Mouse (Mus musculus) embryonic facial prominence, embryonic 12.5 days (tissue): Measurements from ENCODE around the gene Rabepk. TPM values are rescaled to one million over a fixed set of nuclear protein-coding genes. Genes with fewer than 3 reads are reported as not detected.

Source experiments
- ATAC-seq: fragments of 200-750 bp; cut with Nextera tagmentation; 2 replicates; pipeline ENCODE4 v1.8.0; 2017; ENCODE audit not compliant: insufficient number of reproducible peaks, insufficient read depth, low FRiP score, low TSS enrichment
- H3K27ac ChIP-seq: fragments of 300-500 bp; sonication (generic); 2 replicates; pipeline ENCODE4 v1.5.1; 2016; ENCODE audit warnings: mild to moderate bottlenecking
- H3K27me3 ChIP-seq: fragments of 300-500 bp; sonication (generic); 2 replicates; pipeline ENCODE4 v1.6.1; 2016; ENCODE audit warnings: mild to moderate bottlenecking, moderate library complexity
- H3K36me3 ChIP-seq: fragments of 300-500 bp; sonication (generic); 2 replicates; pipeline ENCODE4 v1.6.1; 2016; ENCODE audit warnings: mild to moderate bottlenecking
- H3K4me1 ChIP-seq: fragments of 300-500 bp; sonication (generic); 2 replicates; pipeline ENCODE4 v1.6.1; 2016
- H3K4me2 ChIP-seq: fragments of 300-500 bp; sonication (generic); replicated peaks from 2 replicates; pipeline ENCODE4 v1.6.1; 2016; ENCODE audit warnings: mild to moderate bottlenecking, moderate library complexity
- H3K4me3 ChIP-seq: fragments of 300-500 bp; sonication (generic); 2 replicates; pipeline ENCODE4 v1.5.1; 2016; ENCODE audit warnings: mild to moderate bottlenecking
- H3K9ac ChIP-seq: fragments of 300-500 bp; sonication (generic); 2 replicates; pipeline ENCODE4 v1.6.1; 2016; ENCODE audit warnings: mild to moderate bottlenecking, moderate library complexity
- H3K9me3 ChIP-seq: fragments of 300-500 bp; sonication (generic); 2 replicates; pipeline ENCODE4 v1.6.1; 2016; ENCODE audit warnings: mild to moderate bottlenecking, moderate library complexity
- WGBS: fragments of 180-500 bp; shearing (Covaris S2); methylation state at CpG from one replicate; pipeline ENCODE4 v1.1.7; 2016; 5-methylcytosine and 5-hydroxymethylcytosine counted together
- polyA plus RNA-seq: library from polyadenylated mRNA; unstranded; fragments of >200 nt; fragmentation: Nextera tagmentation; extraction: Ambion mirVana; gene quantifications from 2 replicates; pipeline ENCODE4 v1.2.1, GENCODE M21; 2016

Rabepk gene
- polyA plus RNA-seq, 1 experiment from 2014 or later = 33.7 TPM

- 2% methylated on average over 13 of the region's 14 CpGs for WGBS
- no peaks in the 10 kb centered on the region for H3K27me3 ChIP-seq
- peak within 1 kb of the TSS; percentile 63 for H3K4me2 ChIP-seq
- no peaks in the 10 kb centered on the region for H3K9me3 ChIP-seq
- peaks cover 3% of the 10 kb centered on the region; the same call in 1 of the 2 replicates for H3K4me1 ChIP-seq
- H3K36me3 ChIP-seq = no peaks in the 10 kb centered on the region
- peak within 1 kb of the TSS; percentile 96 for H3K9ac ChIP-seq
- H3K27ac ChIP-seq = peak within 1 kb of the TSS; percentile 94
- ATAC-seq = peak; percentile 53; the same call in 1 of the 2 replicates
- peak within 1 kb of the TSS; percentile 95 for H3K4me3 ChIP-seq
Observed at GRCm38 (mm10) chr2:34754551-34755358, 45.0 kb downstream of the Rabepk start, which contains the start of gene Gapvd1. Gene Gapvd1, minus strand, starts transcription at chr2:34755232.

- H3K4me1 ChIP-seq = peaks cover 3% of the 10 kb centered on the region; the same call in 1 of the 2 replicates
- H3K27ac ChIP-seq = peak overlapping the region; percentile 94
- H3K27me3 ChIP-seq = no peaks in the 10 kb centered on the region
- H3K4me3 ChIP-seq = peak overlapping the region; percentile 95
- peak overlapping the region; percentile 96 for H3K9ac ChIP-seq
- peak overlapping the region; percentile 63 for H3K4me2 ChIP-seq
- H3K36me3 ChIP-seq = no peaks in the 10 kb centered on the region
- ATAC-seq = peak; percentile 93
- 1% methylated on average over 89 of the region's 106 CpGs for WGBS
- no peaks in the 10 kb centered on the region for H3K9me3 ChIP-seq
Observed at GRCm38 (mm10) chr2:34753811-34754550, 45.7 kb downstream of the Rabepk start.

GRCm38 (mm10) chr2:34750245-34750644 is 49.5 kb downstream of the Rabepk start:
- Histone ChIP-seq H3K27me3 (no peaks in the 10 kb centered on the region), H3K4me1 (peaks cover 3% of the 10 kb centered on the region; the same call in 1 of the 2 replicates), H3K36me3 (0 out of 2 replicates have a peak, but pooled peaks cover 4% of the 10 kb centered on the region), H3K27ac (no peak overlapping the region), H3K4me2 (no peak overlapping the region), H3K9me3 (no peaks in the 10 kb centered on the region), H3K4me3 (no peak overlapping the region), H3K9ac (no peak overlapping the region)
- WGBS = 77% methylated on average over 2 of the region's 2 CpGs
- no peak for ATAC-seq

- H3K36me3 ChIP-seq = peaks cover 8% of the 10 kb centered on the region; the same call in 1 of the 2 replicates
- no peak for ATAC-seq
- H3K9me3 ChIP-seq = no peaks in the 10 kb centered on the region
- no peak overlapping the region for H3K27ac ChIP-seq
- no peak overlapping the region for H3K4me2 ChIP-seq
- WGBS = 93% methylated on average over 4 of the region's 4 CpGs
- no peaks in the 10 kb centered on the region for H3K27me3 ChIP-seq
- H3K4me1 ChIP-seq = peaks cover 3% of the 10 kb centered on the region; the same call in 1 of the 2 replicates
- no peak overlapping the region for H3K9ac ChIP-seq
- no peak overlapping the region for H3K4me3 ChIP-seq
Observed at GRCm38 (mm10) chr2:34748479-34748878, 51.2 kb downstream of the Rabepk start.

GRCm38 (mm10) chr2:34745673-34746072 is 54.0 kb downstream of the Rabepk start:
- Histone ChIP-seq H3K9me3 (no peaks in the 10 kb centered on the region), H3K4me3 (no peak overlapping the region), H3K27ac (no peak overlapping the region), H3K4me1 (no peaks in the 10 kb centered on the region), H3K4me2 (no peak overlapping the region), H3K36me3 (peaks cover 12% of the 10 kb centered on the region; the same call in 1 of the 2 replicates), H3K9ac (no peak overlapping the region), H3K27me3 (no peaks in the 10 kb centered on the region)
- WGBS = 91% methylated on average over 2 of the region's 2 CpGs
- no peak for ATAC-seq

- Histone ChIP-seq H3K4me2 (no peak overlapping the region), H3K4me1 (no peaks in the 10 kb centered on the region), H3K9ac (no peak overlapping the region), H3K36me3 (peaks cover 12% of the 10 kb centered on the region; the same call in 1 of the 2 replicates), H3K4me3 (no peak overlapping the region), H3K27me3 (no peaks in the 10 kb centered on the region), H3K27ac (no peak overlapping the region), H3K9me3 (no peaks in the 10 kb centered on the region)
- ATAC-seq = no peak
- WGBS = 93% methylated on average over 8 of the region's 8 CpGs
Observed at GRCm38 (mm10) chr2:34744476-34744875, 55.2 kb downstream of the Rabepk start.

GRCm38 (mm10) chr2:34742675-34743074 is 57.0 kb downstream of the Rabepk start:
- WGBS = 94% methylated on average over 8 of the region's 8 CpGs

GRCm38 (mm10) chr2:34741390-34742159 is 58.1 kb downstream of the Rabepk start:
- H3K9me3 ChIP-seq = no peaks in the 10 kb centered on the region
- no peak overlapping the region for H3K4me2 ChIP-seq
- WGBS = 92% methylated on average over 12 of the region's 12 CpGs
- H3K27me3 ChIP-seq = no peaks in the 10 kb centered on the region
- no peak for ATAC-seq
- no peak overlapping the region for H3K27ac ChIP-seq
- H3K4me1 ChIP-seq = no peaks in the 10 kb centered on the region
- H3K4me3 ChIP-seq = no peak overlapping the region
- H3K9ac ChIP-seq = no peak overlapping the region
- H3K36me3 ChIP-seq = peaks cover 12% of the 10 kb centered on the region; the same call in 1 of the 2 replicates

More at GRCm38 (mm10) chr2:34742675-34743074, 57.0 kb downstream of the Rabepk start:
- peaks cover 12% of the 10 kb centered on the region; the same call in 1 of the 2 replicates for H3K36me3 ChIP-seq
- H3K9me3 ChIP-seq = no peaks in the 10 kb centered on the region
- no peak overlapping the region for H3K9ac ChIP-seq
- H3K4me1 ChIP-seq = no peaks in the 10 kb centered on the region
- H3K4me3 ChIP-seq = no peak overlapping the region
- no peaks in the 10 kb centered on the region for H3K27me3 ChIP-seq
- no peak for ATAC-seq
- no peak overlapping the region for H3K4me2 ChIP-seq
- H3K27ac ChIP-seq = no peak overlapping the region

GRCm38 (mm10) chr2:34739684-34740391 is 59.9 kb downstream of the Rabepk start:
- Histone ChIP-seq H3K4me3 (no peak overlapping the region), H3K36me3 (peaks cover 7% of the 10 kb centered on the region; the same call in 1 of the 2 replicates), H3K27me3 (no peaks in the 10 kb centered on the region), H3K9me3 (no peaks in the 10 kb centered on the region), H3K27ac (no peak overlapping the region), H3K4me1 (no peaks in the 10 kb centered on the region), H3K4me2 (no peak overlapping the region), H3K9ac (no peak overlapping the region)
- 87% methylated on average over 1 of the region's 1 CpGs for WGBS
- ATAC-seq = no peak

GRCm38 (mm10) chr2:34737911-34738310 is 61.8 kb downstream of the Rabepk start:
- H3K9ac ChIP-seq = no peak overlapping the region
- no peaks in the 10 kb centered on the region for H3K4me1 ChIP-seq
- no peak overlapping the region for H3K27ac ChIP-seq
- no peaks in the 10 kb centered on the region for H3K27me3 ChIP-seq
- ATAC-seq = no peak
- H3K36me3 ChIP-seq = peaks cover 8% of the 10 kb centered on the region; the same call in 1 of the 2 replicates
- no peaks in the 10 kb centered on the region for H3K9me3 ChIP-seq
- no peak overlapping the region for H3K4me2 ChIP-seq
- 44% methylated on average over 1 of the region's 1 CpGs for WGBS
- H3K4me3 ChIP-seq = no peak overlapping the region
